Mouse (Mus musculus): ENCODE measurements around the gene Gm37240. TPM values are rescaled to one million over a fixed set of nuclear protein-coding genes. Genes with fewer than 3 reads are reported as not detected.

Gm37240 gene
- total RNA-seq, 1 experiment from 2014 or later, result 0.93 TPM

DNA sequence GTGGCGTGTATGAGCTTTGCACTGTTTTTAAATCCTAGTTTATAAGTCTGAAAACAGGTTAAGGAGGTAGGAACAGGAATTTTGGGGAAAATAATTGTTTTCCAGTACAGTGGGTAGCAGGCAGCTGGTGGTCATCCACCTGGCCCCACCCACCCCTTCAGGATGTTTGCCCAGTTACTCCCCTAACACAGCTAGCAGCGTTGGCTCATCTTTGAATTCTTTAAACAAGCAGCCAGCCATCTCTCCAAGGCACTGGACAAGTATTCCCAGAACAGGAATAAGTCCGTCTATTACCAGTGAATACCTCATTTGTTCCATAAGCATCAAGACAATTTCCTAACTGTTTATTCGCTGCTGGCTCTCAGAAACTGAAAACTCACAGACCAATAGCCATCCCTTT, 1111.7 kb downstream of the Gm37240 start:
- no peak for ATAC-seq (ENCODE audit: extremely low read depth, insufficient number of reproducible peaks, low FRiP score, poor library complexity, severe bottlenecking)

DNA sequence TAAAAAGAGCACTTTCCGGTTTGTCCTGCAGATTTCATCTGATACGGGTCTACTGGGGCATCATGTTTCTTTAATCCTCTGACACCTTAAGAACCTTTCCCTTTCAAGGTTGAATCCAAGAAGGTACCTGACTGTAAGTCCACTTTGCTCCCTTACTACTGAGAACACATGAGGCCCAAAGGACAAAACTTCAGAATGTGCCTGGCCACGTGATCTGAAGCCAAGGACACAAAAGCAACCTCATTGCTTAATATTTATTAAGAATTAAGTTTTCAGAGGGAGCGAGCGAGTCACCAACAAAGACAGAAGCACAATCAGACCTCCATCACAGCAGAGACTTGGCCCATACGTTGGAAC, 1112.3 kb downstream of the Gm37240 start:
- no peak for ATAC-seq (ENCODE audit: extremely low read depth, insufficient number of reproducible peaks, low FRiP score, poor library complexity, severe bottlenecking)

- ATAC-seq (ENCODE audit: extremely low read depth, insufficient number of reproducible peaks, low FRiP score, poor library complexity, severe bottlenecking), result no peak
These were observed 1112.9 kb downstream of the Gm37240 start for GRCm38 (mm10) chr3:84774246-84775066.

GRCm38 (mm10) chr3:84771980-84772379, 1115.3 kb downstream of the Gm37240 start:
- peak; percentile 95 for ATAC-seq (ENCODE audit: extremely low read depth, insufficient number of reproducible peaks, low FRiP score, poor library complexity, severe bottlenecking)

DNA sequence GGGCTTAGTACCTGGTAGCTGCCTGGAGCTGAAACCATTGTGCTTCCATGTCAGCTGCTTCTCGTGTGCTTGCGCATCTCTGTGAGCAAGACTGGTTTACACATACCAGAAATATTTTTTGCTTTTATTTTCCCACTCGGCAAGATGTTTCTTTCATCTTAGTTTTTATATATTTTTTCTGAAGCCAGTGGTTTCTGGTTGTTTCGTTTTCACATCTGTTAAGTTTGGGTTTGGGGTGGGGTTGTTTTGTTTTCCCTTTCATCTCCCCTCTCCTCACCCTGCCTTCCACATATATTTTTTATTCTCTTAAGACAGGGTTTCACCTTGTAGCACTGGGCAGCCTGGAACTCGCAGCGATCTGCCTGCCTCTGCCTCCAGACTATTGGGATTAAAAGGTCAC, 1116.8 kb downstream of the Gm37240 start:
- no peak for ATAC-seq (ENCODE audit: extremely low read depth, insufficient number of reproducible peaks, low FRiP score, poor library complexity, severe bottlenecking)

- ATAC-seq (ENCODE audit: extremely low read depth, insufficient number of reproducible peaks, low FRiP score, poor library complexity, severe bottlenecking), result no peak
These were observed 1117.9 kb downstream of the Gm37240 start for GRCm38 (mm10) chr3:84769411-84769810.

DNA sequence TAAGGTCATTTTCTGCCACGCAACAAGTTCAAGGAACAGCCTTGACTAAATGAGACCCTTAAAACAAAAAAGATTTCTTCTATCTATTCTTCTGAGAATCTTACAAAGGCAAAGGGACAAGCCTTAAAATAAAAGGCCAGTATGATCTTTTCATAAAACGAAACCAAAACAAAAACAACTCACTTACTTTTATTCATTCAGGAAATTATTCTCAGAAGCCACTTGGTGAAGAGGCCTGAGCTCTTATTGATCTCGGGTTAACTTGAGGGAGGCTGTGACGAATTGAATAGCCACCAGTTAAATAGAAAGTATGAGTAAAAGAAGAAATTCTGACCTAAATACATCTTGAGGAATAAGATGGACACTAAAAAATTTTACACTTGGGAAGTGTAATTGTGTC, 1118.4 kb downstream of the Gm37240 start:
- no peak for ATAC-seq (ENCODE audit: extremely low read depth, insufficient number of reproducible peaks, low FRiP score, poor library complexity, severe bottlenecking)

- no peak for ATAC-seq (ENCODE audit: extremely low read depth, insufficient number of reproducible peaks, low FRiP score, poor library complexity, severe bottlenecking)
These were observed 1133.5 kb downstream of the Gm37240 start for GRCm38 (mm10) chr3:84753816-84754215.

GRCm38 (mm10) chr3:84749222-84749621, 1138.1 kb downstream of the Gm37240 start:
- ATAC-seq (ENCODE audit: extremely low read depth, insufficient number of reproducible peaks, low FRiP score, poor library complexity, severe bottlenecking), result no peak

- no peak for ATAC-seq (ENCODE audit: extremely low read depth, insufficient number of reproducible peaks, low FRiP score, poor library complexity, severe bottlenecking)
These were observed 1139.2 kb downstream of the Gm37240 start for GRCm38 (mm10) chr3:84748139-84748538.

DNA sequence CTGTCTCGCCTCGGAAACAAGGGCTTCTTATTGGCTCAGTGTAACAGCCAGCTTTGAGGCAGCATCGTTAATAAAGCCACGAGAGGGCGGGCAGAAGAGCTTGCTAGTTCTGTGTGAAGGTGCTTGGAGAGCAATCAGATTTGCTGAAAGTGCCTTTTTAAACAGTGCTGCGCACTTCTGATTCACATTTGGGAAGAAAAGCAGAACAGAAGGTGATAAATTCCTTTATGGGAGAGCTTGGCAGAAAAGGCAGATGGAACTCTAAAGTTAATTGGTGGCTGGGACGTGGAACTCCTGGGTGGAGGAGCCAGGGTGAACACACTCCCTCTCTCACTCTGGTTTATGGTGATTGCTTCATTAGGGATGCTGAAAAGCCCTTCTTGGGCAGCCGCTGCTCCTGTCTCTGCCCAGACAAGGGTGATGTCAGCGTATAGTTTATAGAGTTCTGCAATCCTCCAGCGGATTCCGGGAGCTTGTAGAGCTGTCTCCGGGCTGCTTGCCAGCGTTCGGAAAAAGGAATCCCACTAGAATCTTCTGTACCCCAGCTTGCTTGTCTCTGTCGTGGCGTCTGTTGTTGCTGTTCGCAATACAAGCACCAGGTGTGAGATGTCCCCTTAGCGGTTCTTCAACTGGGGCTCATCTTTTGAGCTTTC, 1141.7 kb downstream of the Gm37240 start:
- no peak for ATAC-seq (ENCODE audit: extremely low read depth, insufficient number of reproducible peaks, low FRiP score, poor library complexity, severe bottlenecking)

DNA sequence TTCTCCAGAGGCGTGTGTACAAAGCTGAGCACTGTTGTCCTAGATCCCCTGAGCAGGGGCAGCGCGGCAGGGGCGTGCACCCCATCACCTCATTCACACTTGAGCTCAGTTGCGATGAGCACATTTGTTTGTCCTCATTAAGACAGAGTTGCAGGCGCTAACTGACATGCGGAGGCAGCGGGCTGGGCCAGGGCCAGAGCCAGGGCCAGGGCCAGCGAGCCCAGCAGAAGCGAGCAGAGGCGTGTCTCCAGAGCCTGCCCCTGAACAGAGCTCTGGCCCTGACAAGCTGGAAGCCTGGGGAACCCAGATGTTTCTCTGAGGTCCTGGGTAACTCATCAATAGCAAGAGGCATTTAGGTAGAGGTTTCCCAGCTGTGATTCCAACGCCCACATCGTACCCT, 1142.6 kb downstream of the Gm37240 start:
- no peak for ATAC-seq (ENCODE audit: extremely low read depth, insufficient number of reproducible peaks, low FRiP score, poor library complexity, severe bottlenecking)

DNA sequence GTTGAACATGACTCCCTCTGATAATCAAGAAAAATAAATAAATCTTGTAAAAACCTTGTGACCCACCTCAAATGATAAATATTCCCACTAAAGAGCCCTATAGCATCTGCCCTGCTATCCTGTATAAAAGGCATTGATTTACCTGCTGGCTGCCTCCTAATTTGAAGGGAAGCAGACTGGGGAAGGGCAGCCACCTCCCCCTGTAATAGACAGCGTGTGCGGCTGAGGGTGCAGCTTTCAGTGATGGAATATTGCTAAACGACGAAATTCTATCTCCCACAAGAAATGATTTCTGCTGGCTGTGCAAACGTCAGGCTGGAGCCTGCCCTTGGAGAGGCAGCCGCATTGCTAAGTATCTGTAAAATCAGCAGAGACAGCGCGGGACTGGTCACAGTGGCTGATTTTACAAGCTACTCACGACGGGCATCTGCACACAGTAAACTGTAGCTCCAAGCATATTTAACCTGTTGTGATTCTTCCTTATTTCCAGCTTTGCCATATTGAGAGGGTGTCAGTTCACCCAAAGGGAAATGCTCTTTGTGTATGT, 1147.2 kb downstream of the Gm37240 start:
- no peak for ATAC-seq (ENCODE audit: extremely low read depth, insufficient number of reproducible peaks, low FRiP score, poor library complexity, severe bottlenecking)

DNA sequence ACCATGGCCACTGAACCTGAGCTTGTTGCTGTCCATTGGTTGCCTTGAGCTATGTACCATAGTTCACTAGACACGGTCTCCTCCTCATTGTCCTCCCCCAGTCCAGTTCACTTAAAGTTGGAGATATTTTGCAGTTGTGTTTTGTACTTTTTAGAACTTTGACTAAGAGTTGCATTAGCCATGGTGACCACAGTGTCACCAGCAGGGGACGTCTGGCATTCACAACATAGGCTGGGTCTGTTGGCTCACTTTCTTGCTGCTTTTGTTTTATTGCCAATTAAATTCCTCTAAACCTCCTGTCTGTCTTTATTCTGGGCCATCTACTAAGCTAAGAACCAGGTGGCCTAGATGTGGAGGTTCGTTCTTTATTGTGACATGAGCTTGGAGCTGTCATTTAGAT, 1150.2 kb downstream of the Gm37240 start:
- ATAC-seq (ENCODE audit: extremely low read depth, insufficient number of reproducible peaks, low FRiP score, poor library complexity, severe bottlenecking), result no peak

DNA sequence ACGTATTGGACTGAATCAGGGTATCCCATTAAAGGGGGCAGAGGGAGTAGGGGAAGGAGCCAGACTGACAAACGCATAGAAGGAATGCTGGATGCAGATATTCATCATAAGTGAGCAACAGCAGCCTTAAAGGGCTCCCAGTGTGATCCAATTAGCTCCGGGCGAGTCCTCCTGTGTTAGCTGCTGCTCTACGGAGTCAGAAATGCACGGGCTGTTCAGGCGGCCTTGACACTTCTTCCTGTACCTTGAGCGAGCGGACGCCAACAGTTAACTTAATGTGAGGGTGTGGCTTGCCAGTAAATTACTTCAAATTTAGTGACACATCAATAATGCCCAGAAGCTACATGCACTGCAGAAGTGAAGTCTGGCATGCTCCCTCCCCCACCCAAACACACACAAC, 1151.6 kb downstream of the Gm37240 start:
- no peak for ATAC-seq (ENCODE audit: extremely low read depth, insufficient number of reproducible peaks, low FRiP score, poor library complexity, severe bottlenecking)

DNA sequence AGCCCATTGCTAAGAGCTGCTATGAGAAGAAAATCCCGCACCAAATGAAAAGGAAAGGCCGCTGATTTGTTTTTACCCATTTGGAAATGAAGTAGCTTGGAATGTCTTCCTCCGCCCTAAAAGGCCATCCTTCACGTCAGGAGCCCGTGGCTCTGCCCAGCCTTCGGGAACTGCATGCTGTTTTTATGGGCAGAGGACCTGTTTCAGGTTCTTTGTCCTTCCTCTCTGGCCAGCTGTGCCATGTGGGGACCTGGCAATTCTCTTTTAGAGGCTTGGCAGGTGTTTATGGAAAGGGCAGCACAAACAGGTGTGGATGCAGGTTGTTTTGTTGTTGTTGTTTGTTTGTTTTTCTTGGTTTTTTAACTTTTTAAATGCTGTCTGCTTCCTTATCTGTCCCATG, 1154.8 kb downstream of the Gm37240 start:
- ATAC-seq (ENCODE audit: extremely low read depth, insufficient number of reproducible peaks, low FRiP score, poor library complexity, severe bottlenecking), result no peak

- ATAC-seq (ENCODE audit: extremely low read depth, insufficient number of reproducible peaks, low FRiP score, poor library complexity, severe bottlenecking), result no peak
These were observed 1155.3 kb downstream of the Gm37240 start for GRCm38 (mm10) chr3:84732016-84732502.

- ATAC-seq (ENCODE audit: extremely low read depth, insufficient number of reproducible peaks, low FRiP score, poor library complexity, severe bottlenecking), result no peak
These were observed 1155.8 kb downstream of the Gm37240 start for GRCm38 (mm10) chr3:84731403-84732015.

DNA sequence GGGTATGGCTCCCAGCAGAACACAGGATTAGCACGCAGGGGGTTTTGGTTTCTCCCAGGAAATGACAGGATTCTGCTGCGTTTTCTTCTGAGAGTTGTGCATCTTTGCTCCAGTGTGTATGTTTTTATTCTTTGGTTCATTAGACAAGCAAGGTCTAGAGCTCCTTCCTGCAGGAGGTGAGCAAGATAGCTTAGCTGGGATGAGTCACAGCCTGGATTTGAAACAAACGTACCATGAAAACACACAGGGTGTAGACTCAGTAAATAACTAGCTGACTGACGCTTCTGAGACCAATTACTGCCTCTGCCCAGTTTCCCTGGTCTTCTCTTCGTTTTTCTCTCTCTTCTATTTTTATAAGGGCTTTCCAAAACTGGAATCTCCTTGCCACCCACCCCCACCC, 1156.3 kb downstream of the Gm37240 start:
- ATAC-seq (ENCODE audit: extremely low read depth, insufficient number of reproducible peaks, low FRiP score, poor library complexity, severe bottlenecking), result no peak

GRCm38 (mm10) chr3:84729806-84730205, 1157.5 kb downstream of the Gm37240 start:
- no peak for ATAC-seq (ENCODE audit: extremely low read depth, insufficient number of reproducible peaks, low FRiP score, poor library complexity, severe bottlenecking)

Measured in neutrophil, adult 5-6 weeks (primary cell).